Mouse (Mus musculus) T-cell, adult 2 months (primary cell): Measurements from ENCODE around the gene Mlkl.
"Not testable (repeated sequence)": the region's sequence is repeated elsewhere in the genome, so short reads cannot be mapped to it uniquely, and the experiment has no call there.

ENCODE experiments used
- DNase-seq: peaks from one replicate; pipeline ENCODE4 v3.0.0; 2022; ENCODE audit warnings: low spot score

Gene Mlkl

DNA sequence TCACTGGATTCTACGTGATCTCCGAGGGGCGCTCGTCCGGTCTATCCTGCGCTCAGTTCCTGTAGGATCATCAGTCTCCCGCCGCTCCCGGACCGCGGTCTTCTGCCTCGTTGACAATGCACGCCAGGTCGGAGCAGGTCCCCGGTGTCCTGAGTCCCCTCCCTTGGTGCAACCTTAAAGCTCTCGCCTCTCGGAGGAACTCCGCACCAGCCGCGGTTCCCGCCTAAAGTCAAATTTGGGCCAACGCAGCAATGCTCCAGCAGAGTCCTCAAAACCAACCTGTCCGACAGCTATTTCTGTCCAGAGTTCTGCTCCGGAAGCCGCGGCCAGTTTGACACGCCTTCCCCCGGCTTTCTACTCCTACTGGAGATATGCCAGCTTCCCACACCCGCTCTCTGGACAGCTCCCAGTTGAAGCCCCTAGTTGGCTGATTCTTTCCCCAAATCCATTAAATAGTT, at the start of gene Mlkl:
Mlkl (minus strand) TSS at position 288 of the 458 bp plus-strand sequence.
- DNase-seq: peak; percentile 13

DNA sequence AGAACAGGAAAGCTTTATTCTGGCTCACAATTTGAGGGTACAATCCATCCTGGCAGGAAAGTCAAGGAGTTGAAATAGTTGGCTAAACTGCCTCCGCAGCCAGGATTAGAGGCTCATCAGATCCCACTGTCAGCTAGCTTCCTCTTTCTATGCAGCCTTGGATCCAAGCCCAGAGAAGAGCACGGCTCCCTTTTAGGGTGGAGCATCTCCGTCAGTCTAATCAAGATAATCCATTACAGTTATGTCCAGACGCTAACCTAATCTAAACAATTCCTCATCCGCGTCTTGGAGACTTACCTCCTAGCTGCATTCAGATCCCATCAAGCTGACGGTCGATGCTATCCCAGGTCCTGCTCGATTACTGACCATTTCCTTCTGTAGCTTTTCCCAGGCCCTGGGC, 47.9 kb upstream of the Mlkl start:
- no peak for DNase-seq

DNA sequence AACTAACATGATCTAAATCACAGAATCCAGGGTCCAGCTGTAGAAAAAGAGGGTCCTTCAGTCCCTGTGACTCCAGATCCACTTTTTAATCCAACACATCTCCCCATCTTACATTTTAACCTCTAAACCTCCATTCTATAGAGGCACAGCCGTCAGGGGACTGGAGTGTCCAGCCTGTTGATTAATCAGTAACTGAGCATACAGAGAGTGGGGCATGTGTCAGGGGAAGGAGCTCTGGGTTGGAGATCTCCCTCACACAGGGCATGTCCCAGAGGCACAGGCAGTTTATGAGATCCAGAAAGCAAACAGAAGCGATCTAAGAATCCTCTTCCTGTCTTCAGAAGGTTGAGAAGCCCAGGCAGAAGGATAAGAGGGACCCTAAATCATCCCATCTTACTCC, 46.7 kb upstream of the Mlkl start:
- no peak for DNase-seq

DNA sequence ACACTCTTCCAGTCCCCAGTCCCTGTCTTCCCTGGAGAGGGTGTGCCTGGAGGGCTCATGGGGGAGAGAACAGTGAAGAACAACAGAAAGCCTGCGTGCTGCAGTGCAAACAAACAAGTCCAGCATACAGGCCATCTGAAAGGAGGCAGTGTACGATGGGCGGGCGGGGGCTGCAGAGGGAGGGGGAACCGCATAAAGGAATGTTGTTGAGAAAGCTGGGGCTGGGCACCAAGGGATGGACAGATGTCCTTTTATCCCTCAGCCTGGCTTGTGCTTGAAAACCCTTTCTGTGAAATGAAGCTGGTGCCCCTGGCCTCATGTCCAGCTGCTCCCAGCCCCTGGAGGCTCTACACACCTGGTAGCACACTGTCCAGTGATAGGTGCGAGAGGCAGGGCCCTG, 37.2 kb upstream of the Mlkl start:
- DNase-seq: no peak

DNA sequence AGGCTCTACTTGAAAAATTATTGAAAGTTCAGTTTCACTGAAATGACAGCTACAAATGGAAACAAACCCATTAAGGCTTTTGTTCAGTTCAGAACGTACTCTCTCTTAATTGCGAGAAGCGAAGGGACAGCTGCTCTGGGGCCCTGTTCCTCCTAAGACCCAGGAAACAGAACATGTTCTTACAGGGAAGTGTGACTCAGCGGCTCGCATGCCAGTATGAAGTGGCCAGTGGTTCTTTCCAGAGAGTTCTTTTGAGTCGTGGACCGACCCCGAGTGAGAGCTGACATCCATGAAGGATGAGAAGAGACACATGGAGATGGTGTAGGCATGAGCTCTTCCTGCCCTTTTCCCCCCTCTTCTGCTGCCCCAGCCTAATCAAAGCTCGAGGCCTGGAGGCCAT, 31.7 kb upstream of the Mlkl start:
- DNase-seq: no peak

DNA sequence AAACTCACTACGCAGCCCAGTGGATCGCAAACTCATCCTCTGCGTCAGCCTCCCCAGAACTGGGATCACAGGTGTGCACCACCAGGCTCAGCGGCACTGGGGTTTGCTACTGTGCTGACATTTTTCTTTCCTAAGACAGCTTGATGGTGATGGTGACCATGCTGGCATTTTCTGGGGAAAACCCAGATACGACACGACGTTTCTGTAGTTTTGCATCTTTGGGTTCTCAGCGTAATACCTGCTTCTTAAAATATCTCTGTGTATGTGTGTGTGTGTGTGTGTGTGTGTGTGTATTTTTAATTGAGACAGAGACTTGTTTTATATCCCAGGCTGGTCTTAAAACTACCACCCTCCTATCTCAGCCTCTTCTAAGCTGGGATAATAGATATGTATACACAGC, 29.4 kb upstream of the Mlkl start:
- DNase-seq: no peak

DNA sequence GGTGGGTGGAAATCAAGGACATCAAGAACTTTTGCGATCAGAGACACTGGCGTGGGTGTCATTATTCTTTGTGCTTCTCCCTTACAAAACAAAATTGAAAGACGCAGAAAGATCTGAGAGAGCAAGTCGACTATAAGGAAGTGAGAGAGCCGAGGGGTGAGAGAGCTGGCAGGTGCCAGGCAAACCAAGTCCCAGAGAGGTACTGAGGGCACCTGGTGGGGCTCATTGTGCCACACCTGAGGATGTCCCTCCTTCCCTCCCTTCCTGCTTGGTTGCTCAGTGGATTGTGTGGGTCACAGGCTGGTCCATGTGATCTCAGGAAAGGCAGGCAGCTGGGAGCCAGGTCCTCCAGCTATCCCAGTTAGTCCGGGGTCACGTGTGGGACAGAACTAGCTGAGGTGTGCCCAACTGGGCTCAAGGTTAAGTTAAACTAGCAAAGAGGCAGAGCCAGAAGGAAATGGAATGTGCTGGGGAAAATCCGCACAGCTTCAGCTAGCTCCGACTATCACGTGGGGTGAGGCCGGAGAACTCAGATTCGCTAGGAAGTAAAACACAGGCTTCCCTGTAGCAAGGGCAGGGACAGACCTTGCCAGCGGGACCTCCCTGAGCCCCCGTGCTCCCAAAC, 28.7 kb upstream of the Mlkl start:
- DNase-seq: no peak

DNA sequence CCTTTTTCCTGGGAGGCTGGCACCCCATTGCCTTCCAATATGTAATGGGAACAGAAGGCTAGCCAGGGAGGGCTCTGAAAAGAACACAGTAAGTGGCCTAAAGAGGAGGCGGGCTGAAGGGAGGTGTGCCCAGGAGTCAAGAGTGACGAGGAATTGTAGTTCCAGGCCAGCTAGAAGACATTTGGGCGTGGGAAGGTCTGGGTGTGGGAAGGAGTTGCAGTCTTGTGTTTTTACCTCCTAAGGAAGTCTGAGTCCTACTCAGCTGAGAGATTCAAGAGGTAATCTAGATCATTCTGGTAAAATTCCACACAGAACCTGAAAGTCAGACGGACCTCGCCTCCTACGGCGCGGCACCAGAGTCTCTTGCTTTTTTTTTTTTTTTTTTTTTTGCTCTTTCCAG, 25.5 kb upstream of the Mlkl start:
- no peak for DNase-seq

DNA sequence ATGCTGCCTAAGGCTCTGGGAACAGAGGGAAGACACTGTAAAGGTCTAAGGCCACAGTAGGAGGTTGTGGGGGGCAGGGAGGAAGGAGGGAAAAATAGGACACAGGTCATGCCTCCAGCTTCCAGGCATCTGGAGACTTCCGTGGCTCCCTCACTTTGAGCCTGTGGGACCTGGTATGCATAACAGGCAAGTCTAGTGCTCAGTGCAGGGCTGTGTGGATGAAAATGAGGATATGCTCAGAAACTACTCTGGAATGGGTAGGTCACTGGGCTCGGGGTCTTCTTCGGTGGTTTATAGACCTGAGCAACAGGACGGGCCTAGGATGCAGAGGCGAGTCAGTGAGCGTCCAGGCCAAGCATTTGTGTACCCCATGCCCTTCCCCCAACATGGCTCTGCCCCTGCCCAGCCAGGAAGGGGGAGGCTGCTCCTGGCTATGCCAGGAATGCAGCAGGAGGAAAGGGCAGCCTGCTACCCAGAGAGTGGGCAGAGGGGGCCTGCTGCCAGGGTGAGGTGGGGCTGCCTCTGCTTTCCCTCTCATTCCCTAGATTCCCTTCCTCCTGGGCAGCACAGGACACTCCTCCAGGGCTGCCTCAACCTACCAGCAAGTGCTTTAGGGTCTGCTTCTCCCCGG, 22.7 kb upstream of the Mlkl start:
- no peak for DNase-seq

DNA sequence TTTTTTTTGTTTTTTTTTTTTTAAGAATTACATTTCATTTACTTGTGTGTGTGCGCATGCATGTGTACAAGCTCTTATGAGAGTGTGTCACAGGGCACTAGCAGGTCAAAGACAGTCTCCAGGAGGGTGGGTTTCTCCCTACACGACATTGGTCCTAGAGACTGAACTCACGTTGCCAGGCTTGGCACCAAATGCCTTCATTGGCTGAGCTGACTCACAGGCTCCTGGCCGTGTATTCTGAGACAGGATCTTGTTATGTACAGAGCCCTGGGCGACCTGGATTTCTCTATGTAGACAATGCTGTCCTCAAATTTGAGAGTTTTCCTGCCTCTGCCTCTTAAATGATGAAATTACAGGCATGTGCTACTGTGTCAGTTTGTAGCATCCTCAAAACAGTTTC, 22.0 kb upstream of the Mlkl start:
- DNase-seq: no peak

DNA sequence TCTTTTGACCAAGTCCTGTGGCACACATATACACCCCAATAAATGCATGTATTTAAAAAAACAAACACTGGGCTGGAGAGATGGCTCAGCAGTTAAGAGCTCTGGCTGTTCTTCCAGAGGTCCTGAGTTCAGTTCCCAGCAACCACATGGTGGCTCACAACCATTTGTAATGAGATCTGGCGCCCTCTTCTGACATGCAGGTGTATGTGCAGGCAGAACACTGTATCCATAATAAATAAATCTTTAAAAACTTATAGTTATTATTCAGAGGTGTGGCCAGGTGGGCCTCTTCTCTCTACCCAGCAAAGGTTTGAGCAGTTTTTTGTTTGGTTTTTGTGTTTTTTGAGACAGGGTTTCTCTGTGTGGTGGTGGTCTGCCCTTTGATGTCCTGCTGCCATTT, 20.9 kb upstream of the Mlkl start:
- no peak for DNase-seq

DNA sequence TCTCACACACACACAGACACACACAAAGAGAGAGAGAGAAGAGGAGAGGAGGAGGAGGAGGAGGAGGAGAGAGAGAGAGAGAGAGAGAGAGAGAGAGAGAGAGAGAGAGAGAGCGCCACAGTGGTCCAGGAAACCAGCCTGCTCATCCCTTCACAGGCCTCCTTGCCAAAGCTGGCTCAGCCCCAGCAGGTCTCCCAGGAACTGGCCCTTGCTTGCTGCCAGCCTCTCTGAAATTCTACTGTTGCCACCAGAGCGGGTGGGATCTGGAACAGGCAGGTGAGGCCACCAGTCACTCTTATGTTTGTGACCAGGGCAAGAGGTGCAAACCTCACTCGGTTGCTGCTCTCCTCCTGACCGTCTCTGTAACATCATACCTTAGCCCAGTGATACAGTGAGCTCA, 19.5 kb upstream of the Mlkl start:
- DNase-seq: no peak

DNA sequence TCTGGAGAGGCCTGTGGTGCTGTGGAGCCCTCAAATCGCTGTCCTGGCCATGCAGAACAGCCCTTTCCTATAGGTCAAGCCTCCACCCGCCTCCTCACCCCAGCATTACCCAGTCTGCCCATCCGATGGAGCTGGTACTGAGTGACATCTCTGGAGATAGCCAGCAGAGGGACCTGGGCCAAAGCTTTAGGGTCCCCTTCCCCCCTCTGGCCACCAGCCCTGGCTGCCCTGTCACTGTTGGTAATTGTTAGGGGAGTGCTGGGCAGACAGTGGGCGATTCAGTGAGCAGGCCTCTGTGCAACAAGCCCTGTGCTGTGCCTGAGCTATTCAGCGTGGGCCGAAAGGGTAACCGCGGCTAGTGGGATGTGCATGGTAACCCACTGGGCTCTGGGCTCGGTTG, 15.5 kb upstream of the Mlkl start:
- DNase-seq: no peak

DNA sequence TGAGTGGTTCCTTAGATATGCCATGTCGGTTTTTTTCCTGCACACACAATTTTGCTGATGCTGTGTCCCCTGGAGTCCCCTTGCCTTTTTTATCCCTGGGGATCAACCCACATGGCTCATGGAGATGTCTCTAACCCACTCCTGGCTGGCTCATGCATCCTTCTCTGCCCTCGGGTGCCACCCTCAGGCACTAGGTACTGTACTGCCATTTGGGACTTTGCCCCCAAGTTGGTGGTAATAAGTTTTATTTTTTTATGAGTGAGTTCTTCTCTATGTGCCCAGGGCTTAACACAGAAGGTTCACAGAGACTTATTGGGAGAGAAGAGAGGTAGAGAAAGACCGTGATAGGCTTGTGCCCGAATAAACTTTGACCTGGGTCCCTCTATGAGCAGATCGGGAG, 14.3 kb upstream of the Mlkl start:
- no peak for DNase-seq

DNA sequence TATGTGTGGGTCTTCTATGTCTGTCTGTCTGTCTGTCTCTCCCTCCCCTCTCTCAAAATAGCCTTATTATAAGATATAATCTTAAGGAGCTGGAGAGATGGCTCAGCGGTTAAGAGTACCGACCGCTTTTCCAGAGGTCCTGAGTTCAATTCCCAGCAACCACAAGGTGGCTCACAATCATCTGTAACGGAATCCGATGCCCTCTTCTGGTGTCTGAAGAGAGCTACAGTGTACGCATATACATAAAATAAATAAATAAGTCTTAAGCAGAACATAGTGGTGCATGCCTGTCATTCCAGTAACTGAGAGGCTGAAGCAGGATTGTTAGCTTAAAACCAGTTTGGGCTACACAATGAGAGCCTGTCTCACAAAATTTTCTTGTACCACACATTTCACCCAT, 12.6 kb upstream of the Mlkl start:
- DNase-seq: no peak

DNA sequence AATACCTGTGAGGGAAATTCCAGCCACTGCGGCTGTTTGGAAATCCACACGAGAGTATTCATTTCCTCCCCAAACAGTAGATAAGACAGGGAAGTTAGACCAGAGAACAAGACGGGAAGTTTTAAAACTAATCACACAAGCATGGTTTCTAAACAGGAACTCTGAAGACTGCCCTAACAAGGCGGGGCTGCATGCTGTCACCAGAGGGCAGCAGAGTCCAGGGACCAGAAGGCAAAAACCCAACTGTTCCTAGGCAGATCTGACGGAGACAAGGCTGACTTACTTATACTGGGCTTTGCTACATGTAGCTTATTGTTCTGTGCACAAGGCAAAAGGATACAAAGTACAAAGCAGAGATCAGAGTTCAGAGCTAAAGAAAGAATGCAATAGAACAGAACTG, 5.2 kb upstream of the Mlkl start:
- DNase-seq: peak; percentile 67

DNA sequence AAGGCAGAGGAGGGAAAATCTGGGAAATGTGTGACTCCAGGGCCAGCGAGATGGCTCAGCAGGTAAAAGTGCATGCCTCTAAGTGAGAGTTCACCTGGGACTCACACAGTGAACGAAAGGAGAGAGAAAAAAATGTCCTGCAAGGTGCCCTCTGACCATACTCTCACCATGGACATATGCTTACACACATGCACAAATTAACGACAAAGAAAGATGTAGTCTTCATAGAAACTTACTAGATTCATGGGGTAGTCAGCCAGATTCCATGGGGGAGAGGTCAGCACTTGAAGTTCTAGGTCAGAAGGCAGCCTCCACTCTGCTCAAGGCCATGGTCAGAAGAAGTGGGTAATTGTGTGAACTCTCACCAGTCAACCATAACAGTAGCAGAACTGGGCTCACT, 2.2 kb upstream of the Mlkl start:
- no peak for DNase-seq

DNA sequence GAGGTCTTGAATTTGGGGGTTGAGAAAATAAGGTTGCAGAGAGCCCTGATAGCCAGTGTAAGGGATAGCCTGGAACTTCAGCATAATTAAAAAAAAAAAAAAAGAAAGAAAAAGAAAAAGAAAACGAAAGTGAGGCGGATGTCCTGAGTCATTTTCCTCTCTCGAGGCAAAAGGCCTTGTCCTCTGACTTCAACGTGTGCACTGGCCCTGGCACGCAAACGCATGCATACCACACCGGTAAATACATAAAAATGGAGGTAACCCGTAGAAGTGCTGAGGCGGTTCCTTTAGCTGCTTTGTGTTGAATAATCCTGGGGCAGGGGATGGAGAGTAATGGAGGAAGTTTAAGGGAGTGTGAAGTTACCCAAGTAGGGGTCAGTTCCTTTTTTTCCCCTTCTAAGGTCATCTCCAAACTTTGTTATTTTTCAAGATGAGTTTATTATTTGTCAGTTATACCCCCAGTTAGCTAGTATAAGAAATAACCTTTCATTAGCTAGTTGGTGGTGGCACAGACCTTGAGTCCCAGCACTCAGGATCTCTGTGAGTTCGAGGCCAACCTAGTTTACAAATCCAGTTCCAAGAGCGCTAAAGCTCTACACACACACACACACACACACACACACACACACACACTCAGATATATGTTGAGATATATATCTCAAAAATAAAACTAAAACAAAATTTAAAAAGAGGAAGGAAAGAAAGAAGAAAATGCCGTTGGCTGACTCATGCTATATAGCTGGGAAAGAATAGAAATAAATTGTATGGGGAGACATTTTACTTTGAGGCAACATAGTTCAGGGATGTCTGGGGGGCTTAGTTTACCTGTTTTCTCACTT, 612 bp upstream of the Mlkl start:
- no peak for DNase-seq

DNA sequence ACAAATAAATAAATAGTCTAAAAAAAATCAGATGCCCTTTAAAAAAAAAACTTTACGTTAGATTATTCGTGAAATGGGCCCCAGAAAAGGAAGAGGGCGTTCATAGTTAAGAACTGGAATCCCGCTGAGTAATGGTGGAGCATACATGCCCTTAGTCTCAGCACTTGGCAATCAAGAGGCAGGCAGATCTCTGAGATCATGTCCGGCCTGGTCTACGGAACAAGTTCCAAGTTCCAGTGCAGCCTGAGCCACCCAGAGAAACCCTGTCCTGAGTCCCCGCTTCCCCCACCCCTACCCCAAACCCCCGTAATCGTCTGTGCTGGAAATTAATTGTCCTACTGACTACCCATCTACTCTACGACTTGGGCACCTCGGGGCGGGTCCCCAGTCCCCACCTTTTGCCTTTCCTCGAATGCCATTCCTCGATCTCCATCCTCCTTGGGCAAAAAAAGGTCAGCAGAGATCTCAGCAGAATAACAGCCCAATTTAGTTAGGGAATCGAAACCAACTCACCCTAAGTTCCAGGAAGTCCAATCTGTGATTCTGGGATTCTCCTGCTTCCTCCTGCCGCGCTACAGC, 577 bp downstream of the Mlkl start:
- DNase-seq: no peak

DNA sequence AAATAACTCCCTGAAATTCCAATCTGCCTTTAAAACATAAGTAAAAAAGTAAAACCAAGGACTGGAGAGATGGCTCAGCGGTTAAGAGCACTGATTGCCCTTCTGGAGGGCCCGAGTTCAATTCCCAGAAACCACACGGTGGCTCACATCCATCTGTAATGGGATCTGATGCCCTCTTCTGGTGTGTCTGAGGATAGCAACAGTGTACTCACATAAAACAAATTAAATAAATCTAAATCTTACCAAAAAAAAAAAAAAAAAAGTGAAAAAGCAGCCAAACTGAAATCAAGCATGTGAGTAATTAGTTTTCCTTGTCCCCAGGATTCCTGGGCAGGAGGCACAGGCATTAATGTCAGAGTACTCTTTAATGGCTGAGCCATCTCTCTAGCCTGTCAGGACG, 1.3 kb downstream of the Mlkl start:
- no peak for DNase-seq

DNA sequence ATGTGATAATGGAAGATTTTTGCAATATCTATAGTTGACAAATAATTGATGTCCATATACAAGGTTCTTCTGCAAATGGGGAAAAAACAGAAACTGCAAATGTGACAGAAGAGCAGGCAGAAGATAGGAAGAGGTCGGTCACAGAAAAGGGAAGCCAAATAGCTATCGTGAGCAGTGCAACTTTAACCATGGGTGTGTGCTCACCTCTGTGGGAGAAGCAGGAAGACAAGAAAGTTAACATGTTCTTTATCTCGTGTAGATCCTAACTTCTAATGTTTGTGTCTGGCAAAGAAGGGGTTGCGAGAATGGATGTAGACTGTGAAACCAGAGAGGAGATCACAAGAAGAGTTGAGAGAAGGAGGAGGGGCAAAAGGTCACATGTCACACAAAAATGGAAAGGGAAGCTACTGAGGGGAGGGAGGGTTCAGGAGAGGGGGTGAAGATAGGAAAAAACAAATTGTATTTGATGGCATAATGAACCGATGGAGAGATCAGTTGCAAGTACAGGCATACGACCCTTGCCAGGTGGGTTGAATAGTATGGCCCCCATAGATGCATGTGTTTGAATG, 12.7 kb downstream of the Mlkl start:
- DNase-seq: no peak

DNA sequence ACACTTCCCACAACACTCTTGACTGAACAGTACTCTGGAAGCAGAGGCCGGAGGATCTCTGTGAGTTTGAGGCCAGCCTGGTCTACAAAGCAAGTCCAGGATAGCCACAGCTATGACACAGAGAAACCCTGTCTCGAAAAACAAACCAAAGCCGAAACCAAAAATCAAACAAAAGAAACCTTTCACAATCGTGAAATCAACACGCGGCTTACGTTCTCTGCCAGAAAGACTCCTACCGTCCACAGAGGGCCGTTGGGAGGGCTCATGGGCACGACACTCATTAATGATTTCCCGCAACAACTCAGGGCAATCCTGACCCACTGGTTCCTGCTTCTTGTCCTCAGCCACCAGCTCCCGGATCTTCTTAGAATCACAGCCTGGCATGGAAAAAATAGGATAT, 23.2 kb downstream of the Mlkl start:
- no peak for DNase-seq

DNA sequence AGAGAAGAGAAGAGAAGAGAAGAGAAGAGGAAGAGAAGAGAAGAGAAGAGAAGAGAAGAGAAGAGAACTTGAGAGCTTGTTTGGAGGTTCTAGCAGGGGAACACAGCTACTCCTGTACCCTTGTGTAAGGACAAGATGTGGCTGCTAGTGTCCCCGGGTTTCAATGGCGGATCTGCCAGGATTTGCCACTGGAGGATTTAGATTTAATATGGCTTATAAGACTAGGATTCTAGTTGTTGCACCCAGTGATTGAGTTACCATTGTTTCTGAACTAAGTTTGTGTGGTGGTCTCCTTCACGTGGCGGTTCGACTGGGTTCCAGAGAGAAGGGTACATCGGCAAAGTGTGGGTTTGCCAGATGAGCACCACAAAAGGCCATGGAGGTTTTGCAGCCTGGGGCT, 24.0 kb downstream of the Mlkl start:
- not testable (repeated sequence) for DNase-seq
